Mouse (Mus musculus) liver, postnatal 0 days (tissue): ENCODE measurements around the gene Uaca.

Experiments
- CTCF ChIP-seq: sonication (generic); IDR thresholded peaks from 2 replicates; pipeline ENCODE4 v1.5.1; 2016; ENCODE audit warnings: antibody characterized with exemption, low read depth
- EP300 ChIP-seq: IDR thresholded peaks from 2 replicates; pipeline ENCODE4 v1.6.1; 2016; ENCODE audit warnings: antibody characterized with exemption, low read depth, mild to moderate bottlenecking

GRCm38 (mm10) chr9:60913626-60914025, 119.3 kb downstream of the Uaca start:
- TF ChIP-seq CTCF (no peak), EP300 (no peak)
